Mouse (Mus musculus): ENCODE measurements at regions not wholly inside any gene's neighbourhood (a gene's known extent, or its start where the extent isn't known, plus 50 kb on each side); places are given as distances from the start of the nearest gene placed in this dataset.

DNA sequence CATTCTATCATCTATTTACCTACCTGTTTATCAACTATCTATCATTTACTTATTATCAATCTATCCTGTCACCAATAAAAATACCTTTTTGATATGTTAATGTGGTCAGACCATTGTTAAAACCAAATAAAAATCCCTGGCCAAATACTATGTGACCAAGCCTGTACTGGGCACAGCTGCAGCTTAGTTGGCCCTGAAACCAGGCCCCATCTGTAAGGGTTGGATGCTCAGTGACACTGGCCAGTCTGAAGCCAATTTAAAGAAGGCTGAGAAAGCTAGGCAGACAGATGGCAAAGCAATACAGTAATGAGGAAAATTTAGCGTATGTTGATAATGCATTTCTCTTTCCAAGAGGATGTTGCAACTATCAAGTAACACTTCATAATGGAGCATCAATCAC lies 217.8 kb downstream of the Samd5 start:
- no peak overlapping the region for H3K4me2 ChIP-seq (ENCODE audit: low read depth, low read length)
- DNase-seq (ENCODE audit: low spot score) (no peak), ATAC-seq (replicated peaks; ENCODE audit: insufficient number of reproducible peaks, low FRiP score, low TSS enrichment, low read depth) (no peak)
- H3K27me3 ChIP-seq (ENCODE audit: control insufficient read depth, insufficient read depth, low read length): no peaks in the 10 kb centered on the region
- no peak overlapping the region for H3K27ac ChIP-seq (replicated peaks; ENCODE audit: low read depth, low read length)
- H3K36me3 ChIP-seq (replicated peaks; ENCODE audit: control insufficient read depth, insufficient read depth, low read depth, low read length): no peaks in the 10 kb centered on the region
- no peaks in the 10 kb centered on the region for H3K4me1 ChIP-seq (ENCODE audit: control insufficient read depth, insufficient read depth, low read length)
- no peak overlapping the region for H3K4me3 ChIP-seq (ENCODE audit: low read depth, low read length)
- H3K9ac ChIP-seq (replicated peaks; ENCODE audit: low read length): no peak overlapping the region
- no peaks in the 10 kb centered on the region for H3K9me3 ChIP-seq (replicated peaks; ENCODE audit: control insufficient read depth, low read length)
- 84% methylated on average over 1 of the region's 1 CpGs for WGBS

DNA sequence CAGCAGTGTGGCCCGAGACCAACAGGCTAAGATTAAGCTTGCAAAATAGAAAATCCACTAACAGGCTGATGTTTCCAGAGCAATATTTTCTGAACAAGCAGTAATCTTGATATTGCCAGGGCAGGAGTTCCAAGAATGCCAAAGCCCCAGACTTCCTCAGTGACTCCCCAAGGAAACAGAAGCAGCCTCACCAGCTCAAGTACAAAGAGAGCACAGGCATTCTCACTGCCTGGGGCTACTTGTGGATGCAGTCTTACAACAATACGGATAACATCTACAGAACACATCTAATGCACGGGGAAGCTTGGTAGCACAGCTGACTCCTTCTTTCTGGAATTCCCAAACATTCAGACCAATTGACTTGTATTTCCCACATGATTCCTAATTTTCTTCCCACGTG lies 235.9 kb downstream of the Samd5 start:
- Histone ChIP-seq H3K4me3 (ENCODE audit: low read depth, low read length) (no peak overlapping the region), H3K9me3 (replicated peaks; ENCODE audit: control insufficient read depth, low read length) (no peaks in the 10 kb centered on the region), H3K27me3 (ENCODE audit: control insufficient read depth, insufficient read depth, low read length) (no peaks in the 10 kb centered on the region), H3K4me2 (ENCODE audit: low read depth, low read length) (no peak overlapping the region), H3K4me1 (ENCODE audit: control insufficient read depth, insufficient read depth, low read length) (no peaks in the 10 kb centered on the region), H3K27ac (replicated peaks; ENCODE audit: low read depth, low read length) (no peak overlapping the region), H3K9ac (replicated peaks; ENCODE audit: low read length) (no peak overlapping the region), H3K36me3 (replicated peaks; ENCODE audit: control insufficient read depth, insufficient read depth, low read depth, low read length) (no peaks in the 10 kb centered on the region)
- DNase-seq (ENCODE audit: low spot score): peak; percentile 48
- no peak for ATAC-seq (replicated peaks; ENCODE audit: insufficient number of reproducible peaks, low FRiP score, low TSS enrichment, low read depth)
- WGBS: 38% methylated on average over 4 of the region's 4 CpGs

DNA sequence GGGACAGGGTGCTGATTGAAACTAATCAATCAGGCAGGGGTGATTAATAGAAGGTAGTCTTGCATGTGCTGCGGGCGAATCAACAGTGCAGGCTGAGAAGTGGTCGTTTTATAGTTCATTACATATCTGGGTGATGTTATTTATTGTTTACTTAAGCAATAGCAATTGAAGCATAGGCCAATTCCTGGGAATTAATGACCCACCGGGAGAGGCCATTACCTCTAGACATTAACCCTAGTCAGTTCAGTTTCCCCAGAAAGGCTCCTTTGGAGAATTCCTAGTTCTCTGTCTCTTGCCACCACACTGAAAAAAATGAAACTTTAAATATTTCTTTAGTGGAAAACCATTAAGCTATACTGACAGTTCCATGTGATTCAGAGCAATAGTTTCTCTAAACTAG lies 236.6 kb downstream of the Samd5 start:
- Histone ChIP-seq H3K27me3 (ENCODE audit: control insufficient read depth, insufficient read depth, low read length) (no peaks in the 10 kb centered on the region), H3K4me1 (ENCODE audit: control insufficient read depth, insufficient read depth, low read length) (no peaks in the 10 kb centered on the region), H3K4me3 (ENCODE audit: low read depth, low read length) (no peak overlapping the region), H3K4me2 (ENCODE audit: low read depth, low read length) (no peak overlapping the region), H3K27ac (replicated peaks; ENCODE audit: low read depth, low read length) (no peak overlapping the region), H3K9ac (replicated peaks; ENCODE audit: low read length) (no peak overlapping the region), H3K9me3 (replicated peaks; ENCODE audit: control insufficient read depth, low read length) (no peaks in the 10 kb centered on the region), H3K36me3 (replicated peaks; ENCODE audit: control insufficient read depth, insufficient read depth, low read depth, low read length) (no peaks in the 10 kb centered on the region)
- 56% methylated on average over 4 of the region's 4 CpGs for whole genome bisulfite sequencing
- no peak for ATAC-seq (replicated peaks; ENCODE audit: insufficient number of reproducible peaks, low FRiP score, low TSS enrichment, low read depth)
- DNase-seq (ENCODE audit: low spot score): no peak

DNA sequence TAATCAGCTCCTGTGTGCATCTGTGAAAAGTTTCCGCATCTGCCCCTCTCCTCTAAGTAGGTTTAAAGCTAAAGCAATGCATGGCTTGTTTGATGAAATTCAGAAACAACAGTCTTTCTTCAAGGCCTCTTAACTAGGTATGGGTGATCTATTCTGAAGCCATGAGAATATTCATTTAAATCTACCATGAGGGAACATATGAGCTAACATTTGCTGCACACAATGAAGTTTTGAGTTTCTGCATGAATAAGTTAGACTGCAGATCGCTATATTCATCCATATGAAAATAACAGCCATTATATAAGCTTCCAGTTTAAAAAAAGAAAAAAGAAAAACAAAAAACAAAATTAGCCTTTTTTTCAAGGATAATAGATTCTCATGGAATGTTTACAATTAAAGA lies 245.9 kb downstream of the Samd5 start:
- Histone ChIP-seq H3K27ac (replicated peaks; ENCODE audit: low read depth, low read length) (no peak overlapping the region), H3K4me2 (ENCODE audit: low read depth, low read length) (no peak overlapping the region), H3K9ac (replicated peaks; ENCODE audit: low read length) (no peak overlapping the region), H3K9me3 (replicated peaks; ENCODE audit: control insufficient read depth, low read length) (no peaks in the 10 kb centered on the region), H3K36me3 (replicated peaks; ENCODE audit: control insufficient read depth, insufficient read depth, low read depth, low read length) (no peaks in the 10 kb centered on the region), H3K4me1 (ENCODE audit: control insufficient read depth, insufficient read depth, low read length) (no peaks in the 10 kb centered on the region), H3K4me3 (ENCODE audit: low read depth, low read length) (no peak overlapping the region), H3K27me3 (ENCODE audit: control insufficient read depth, insufficient read depth, low read length) (no peaks in the 10 kb centered on the region)
- ATAC-seq (replicated peaks; ENCODE audit: insufficient number of reproducible peaks, low FRiP score, low TSS enrichment, low read depth) (no peak), DNase-seq (ENCODE audit: low spot score) (no peak)
- 91% methylated on average over 2 of the region's 2 CpGs for WGBS

GRCm38 (mm10) chr10:9420741-9421140 lies 254.3 kb downstream of the Samd5 start:
- H3K27ac ChIP-seq (replicated peaks; ENCODE audit: low read depth, low read length): no peak overlapping the region
- no peaks in the 10 kb centered on the region for H3K9me3 ChIP-seq (replicated peaks; ENCODE audit: control insufficient read depth, low read length)
- H3K4me2 ChIP-seq (ENCODE audit: low read depth, low read length): no peak overlapping the region
- no peaks in the 10 kb centered on the region for H3K27me3 ChIP-seq (ENCODE audit: control insufficient read depth, insufficient read depth, low read length)
- H3K4me1 ChIP-seq (ENCODE audit: control insufficient read depth, insufficient read depth, low read length): no peaks in the 10 kb centered on the region
- H3K9ac ChIP-seq (replicated peaks; ENCODE audit: low read length): no peak overlapping the region
- no peak overlapping the region for H3K4me3 ChIP-seq (ENCODE audit: low read depth, low read length)
- 72% methylated on average over 4 of the region's 4 CpGs for WGBS
- ATAC-seq (replicated peaks; ENCODE audit: insufficient number of reproducible peaks, low FRiP score, low TSS enrichment, low read depth) (no peak), DNase-seq (ENCODE audit: low spot score) (no peak)
- H3K36me3 ChIP-seq (replicated peaks; ENCODE audit: control insufficient read depth, insufficient read depth, low read depth, low read length): no peaks in the 10 kb centered on the region

- no peak for DNase-seq (ENCODE audit: low spot score)
- H3K4me1 ChIP-seq (ENCODE audit: control insufficient read depth, insufficient read depth, low read length): no peaks in the 10 kb centered on the region
- H3K4me2 ChIP-seq (ENCODE audit: low read depth, low read length): no peak overlapping the region
- WGBS: 89% methylated on average over 5 of the region's 5 CpGs
- ATAC-seq (replicated peaks; ENCODE audit: insufficient number of reproducible peaks, low FRiP score, low TSS enrichment, low read depth): no peak
- H3K36me3 ChIP-seq (replicated peaks; ENCODE audit: control insufficient read depth, insufficient read depth, low read depth, low read length): no peaks in the 10 kb centered on the region
- H3K27ac ChIP-seq (replicated peaks; ENCODE audit: low read depth, low read length): no peak overlapping the region
- H3K4me3 ChIP-seq (ENCODE audit: low read depth, low read length): no peak overlapping the region
- H3K9ac ChIP-seq (replicated peaks; ENCODE audit: low read length): no peak overlapping the region
- H3K27me3 ChIP-seq (ENCODE audit: control insufficient read depth, insufficient read depth, low read length): no peaks in the 10 kb centered on the region
- no peaks in the 10 kb centered on the region for H3K9me3 ChIP-seq (replicated peaks; ENCODE audit: control insufficient read depth, low read length)
These were observed 258.3 kb downstream of the Samd5 start for GRCm38 (mm10) chr10:9416685-9417084.

- DNase-seq (ENCODE audit: low spot score) (peak; percentile 12), ATAC-seq (replicated peaks; ENCODE audit: insufficient number of reproducible peaks, low FRiP score, low TSS enrichment, low read depth) (no peak)
- Histone ChIP-seq H3K4me1 (ENCODE audit: control insufficient read depth, insufficient read depth, low read length) (no peaks in the 10 kb centered on the region), H3K27me3 (ENCODE audit: control insufficient read depth, insufficient read depth, low read length) (no peaks in the 10 kb centered on the region), H3K9me3 (replicated peaks; ENCODE audit: control insufficient read depth, low read length) (no peaks in the 10 kb centered on the region), H3K4me3 (ENCODE audit: low read depth, low read length) (no peak overlapping the region), H3K4me2 (ENCODE audit: low read depth, low read length) (no peak overlapping the region), H3K36me3 (replicated peaks; ENCODE audit: control insufficient read depth, insufficient read depth, low read depth, low read length) (no peaks in the 10 kb centered on the region), H3K9ac (replicated peaks; ENCODE audit: low read length) (no peak overlapping the region), H3K27ac (replicated peaks; ENCODE audit: low read depth, low read length) (no peak overlapping the region)
- 69% methylated on average over 4 of the region's 4 CpGs for WGBS
These were observed 268.9 kb downstream of the Samd5 start for GRCm38 (mm10) chr10:9406101-9406500.

DNA sequence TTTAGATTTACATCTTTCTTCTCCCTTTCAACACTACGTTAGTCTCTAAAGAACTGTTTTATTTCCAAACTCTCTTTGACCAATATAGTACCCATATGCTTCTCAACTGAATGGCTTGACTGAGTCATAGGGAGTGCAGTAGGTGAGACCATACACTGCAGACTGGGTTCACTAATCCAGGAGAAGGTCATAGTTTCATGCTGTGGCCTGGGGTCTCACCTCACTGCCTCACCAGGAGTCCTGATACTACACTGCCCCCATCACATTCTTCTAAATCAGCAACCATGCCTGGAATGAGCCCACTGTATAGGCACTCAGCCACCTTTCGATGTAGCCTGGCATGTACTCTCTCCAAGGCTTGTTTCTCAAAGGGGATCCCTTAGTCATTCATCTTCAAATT lies 269.6 kb downstream of the Samd5 start:
- Histone ChIP-seq H3K36me3 (replicated peaks; ENCODE audit: control insufficient read depth, insufficient read depth, low read depth, low read length) (no peaks in the 10 kb centered on the region), H3K4me2 (ENCODE audit: low read depth, low read length) (no peak overlapping the region), H3K27ac (replicated peaks; ENCODE audit: low read depth, low read length) (no peak overlapping the region), H3K27me3 (ENCODE audit: control insufficient read depth, insufficient read depth, low read length) (no peaks in the 10 kb centered on the region), H3K4me3 (ENCODE audit: low read depth, low read length) (no peak overlapping the region), H3K9ac (replicated peaks; ENCODE audit: low read length) (no peak overlapping the region), H3K4me1 (ENCODE audit: control insufficient read depth, insufficient read depth, low read length) (no peaks in the 10 kb centered on the region), H3K9me3 (replicated peaks; ENCODE audit: control insufficient read depth, low read length) (no peaks in the 10 kb centered on the region)
- 91% methylated on average over 2 of the region's 2 CpGs for WGBS
- DNase-seq (ENCODE audit: low spot score): no peak
- ATAC-seq (replicated peaks; ENCODE audit: insufficient number of reproducible peaks, low FRiP score, low TSS enrichment, low read depth): no peak; the same call in 1 of the 2 replicates

DNA sequence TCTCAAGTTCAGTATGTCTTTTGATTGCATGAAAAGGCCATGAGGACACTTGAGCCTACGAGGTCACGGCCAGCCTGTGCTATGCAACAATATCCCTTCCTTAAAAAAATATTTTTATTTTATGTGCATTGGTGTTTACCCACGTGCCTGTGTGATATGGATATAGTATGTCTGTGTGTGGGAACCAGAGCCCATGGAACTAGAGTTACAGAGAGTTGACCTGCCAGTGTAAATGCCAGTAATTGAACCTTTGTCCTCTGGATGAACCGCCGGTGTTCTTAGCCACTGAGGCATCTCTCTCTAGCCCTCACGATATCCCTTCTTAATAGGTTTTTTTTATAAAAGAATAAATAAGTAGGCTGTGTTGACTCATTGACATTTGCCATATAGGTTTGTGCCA lies 270.0 kb downstream of the Samd5 start:
- no peak overlapping the region for H3K27ac ChIP-seq (replicated peaks; ENCODE audit: low read depth, low read length)
- no peak overlapping the region for H3K9ac ChIP-seq (replicated peaks; ENCODE audit: low read length)
- no peak for DNase-seq (ENCODE audit: low spot score)
- WGBS: 80% methylated on average over 6 of the region's 6 CpGs
- H3K4me1 ChIP-seq (ENCODE audit: control insufficient read depth, insufficient read depth, low read length): no peaks in the 10 kb centered on the region
- H3K4me2 ChIP-seq (ENCODE audit: low read depth, low read length): no peak overlapping the region
- no peak for ATAC-seq (replicated peaks; ENCODE audit: insufficient number of reproducible peaks, low FRiP score, low TSS enrichment, low read depth)
- no peaks in the 10 kb centered on the region for H3K27me3 ChIP-seq (ENCODE audit: control insufficient read depth, insufficient read depth, low read length)
- H3K36me3 ChIP-seq (replicated peaks; ENCODE audit: control insufficient read depth, insufficient read depth, low read depth, low read length): no peaks in the 10 kb centered on the region
- H3K9me3 ChIP-seq (replicated peaks; ENCODE audit: control insufficient read depth, low read length): no peaks in the 10 kb centered on the region
- no peak overlapping the region for H3K4me3 ChIP-seq (ENCODE audit: low read depth, low read length)

All from embryonic facial prominence, embryonic 11.5 days (tissue).